Mouse (Mus musculus): ENCODE data around the gene Kcns3.

DNA sequence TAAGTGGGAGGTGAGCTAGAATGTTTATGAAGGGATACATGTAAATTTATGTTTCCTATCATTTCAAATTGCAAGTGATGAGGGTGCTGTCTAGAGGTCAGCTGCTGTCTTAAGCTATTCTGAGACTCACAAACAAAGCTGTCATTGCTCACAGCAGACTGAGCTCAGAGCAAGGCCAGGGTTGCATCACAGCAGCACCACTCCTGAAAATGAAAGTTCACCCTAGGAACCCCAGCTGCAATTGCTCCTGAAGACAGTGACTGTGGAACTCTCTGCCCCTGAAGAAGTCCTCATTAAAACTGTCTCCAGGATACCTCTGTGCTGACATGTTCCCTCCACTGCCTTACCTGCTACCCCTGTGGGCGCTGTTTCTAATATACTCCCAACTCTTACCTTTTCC lies 44.2 kb upstream of the Kcns3 start:
- no peak for TF ChIP-seq POLR2A (IDR thresholded peaks at IDR 0.05; ENCODE audit: insufficient read length, low read depth)
- no peak for TF ChIP-seq POLR2AphosphoS2 (IDR thresholded peaks at IDR 0.05; ENCODE audit: insufficient read length, low read depth)
- no peak for TF ChIP-seq MAX (IDR thresholded peaks at IDR 0.05; ENCODE audit: low read depth)
- no peak for TF ChIP-seq CEBPB (IDR thresholded peaks at IDR 0.05; ENCODE audit: insufficient read depth, poor library complexity, severe bottlenecking)
- TF ChIP-seq MYOG (IDR thresholded peaks at IDR 0.05; ENCODE audit: control insufficient read depth in 1 of 3, insufficient read depth in 1 of 3, insufficient read length in 2 of 3, low read depth in 2 of 3): no peak
- no peak for TF ChIP-seq E2F4 (IDR thresholded peaks at IDR 0.05; ENCODE audit: insufficient read depth)
- no peak for TF ChIP-seq TCF3 (IDR thresholded peaks at IDR 0.05; ENCODE audit: insufficient read length, low read depth)
- no peak for TF ChIP-seq TCF12 (IDR thresholded peaks at IDR 0.05; ENCODE audit: insufficient read depth, poor library complexity, severe bottlenecking)
- no peak for TF ChIP-seq MYOD1 (IDR thresholded peaks at IDR 0.05; ENCODE audit: control insufficient read depth in 1 of 3, insufficient read length in 2 of 3, low read depth in 2 of 3)
- no peak for TF ChIP-seq USF1 (IDR thresholded peaks at IDR 0.05; ENCODE audit: low read depth)

Data from myocyte (in vitro differentiated cells).